Mouse (Mus musculus) erythroblast, embryonic 14.5 days (primary cell): ENCODE measurements at regions not wholly inside any gene's neighbourhood (a gene's known extent, or its start where the extent isn't known, plus 50 kb on each side); places are given as distances from the start of the nearest gene placed in this dataset.

Experiments used
- H3K27me3 ChIP-seq: 2 replicates; pipeline ENCODE4 v1.6.1; 2012; ENCODE audit warnings: inconsistent platforms; ENCODE audit not compliant: control insufficient read depth
- H3K36me3 ChIP-seq: 2 replicates; pipeline ENCODE4 v1.6.1; 2012; ENCODE audit warnings: mild to moderate bottlenecking, inconsistent platforms; ENCODE audit not compliant: control insufficient read depth
- H3K4me1 ChIP-seq: 2 replicates; pipeline ENCODE4 v1.6.1; 2012; ENCODE audit warnings: inconsistent platforms; ENCODE audit not compliant: control insufficient read depth
- H3K4me3 ChIP-seq: replicated peaks from 2 replicates; pipeline ENCODE3; 2012; ENCODE audit warnings: moderate library complexity, mild to moderate bottlenecking, inconsistent platforms
- H3K9me3 ChIP-seq: 2 replicates; pipeline ENCODE4 v1.6.1; 2012; ENCODE audit warnings: low read length, inconsistent platforms, mixed read lengths; ENCODE audit not compliant: control insufficient read depth
- GATA1 ChIP-seq: IDR thresholded peaks from 2 replicates; pipeline ENCODE4 v1.6.1; 2012; ENCODE audit warnings: low read length, inconsistent platforms, mixed read lengths
- TAL1 ChIP-seq: IDR thresholded peaks from 3 replicates; pipeline ENCODE4 v1.6.1; 2012; ENCODE audit warnings: low read length, inconsistent platforms, mixed read lengths

GRCm38 (mm10) chr10:84060492-84061218 is 338.0 kb downstream of the 1500009L16Rik start:
- H3K4me1 ChIP-seq, result no peaks in the 10 kb centered on the region
- TF ChIP-seq GATA1 (no peak), TAL1 (no peak)
- no peaks in the 10 kb centered on the region for H3K36me3 ChIP-seq
- H3K27me3 ChIP-seq, result no peaks in the 10 kb centered on the region
- H3K4me3 ChIP-seq, result no peak overlapping the region
- no peaks in the 10 kb centered on the region for H3K9me3 ChIP-seq

DNA sequence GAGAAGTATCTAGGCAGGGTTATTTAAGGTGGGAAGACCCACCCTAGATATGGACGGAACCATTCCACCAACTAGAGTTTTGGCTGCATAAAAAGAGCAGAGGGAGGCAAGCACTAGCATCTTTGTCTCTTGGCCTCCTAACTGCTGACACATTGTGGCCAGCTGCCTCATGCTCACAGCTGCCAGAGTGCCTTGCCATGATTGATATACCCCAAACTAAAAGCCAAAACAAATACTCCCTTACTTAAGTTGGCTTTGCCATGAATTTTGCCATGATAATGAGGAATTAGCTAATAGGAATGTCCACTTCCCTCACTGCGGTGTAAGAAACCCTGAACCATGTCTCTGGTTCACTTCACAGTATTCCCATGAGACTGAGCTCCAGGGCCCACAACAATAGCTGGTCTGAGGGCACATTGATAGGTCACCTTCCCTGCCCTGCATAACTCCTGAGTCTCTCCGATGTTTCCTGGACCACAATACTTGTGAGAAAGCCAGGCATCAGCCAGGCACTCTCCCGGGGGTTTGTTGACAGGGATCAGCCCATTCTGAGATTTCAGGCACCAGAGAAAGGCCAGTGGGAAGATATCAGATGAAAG is 344.5 kb downstream of the 1500009L16Rik start:
- TF ChIP-seq GATA1 (no peak), TAL1 (no peak)
- Histone ChIP-seq H3K9me3 (0 out of 2 replicates have a peak, but pooled peaks cover 3% of the 10 kb centered on the region), H3K4me1 (no peaks in the 10 kb centered on the region), H3K4me3 (no peak overlapping the region), H3K27me3 (no peaks in the 10 kb centered on the region), H3K36me3 (no peaks in the 10 kb centered on the region)

- no peaks in the 10 kb centered on the region for H3K27me3 ChIP-seq
- H3K4me3 ChIP-seq, result no peak overlapping the region
- H3K4me1 ChIP-seq, result no peaks in the 10 kb centered on the region
- H3K9me3 ChIP-seq, result 0 out of 2 replicates have a peak, but pooled peaks cover 3% of the 10 kb centered on the region
- TF ChIP-seq TAL1 (no peak), GATA1 (no peak)
- no peaks in the 10 kb centered on the region for H3K36me3 ChIP-seq
Observed at GRCm38 (mm10) chr10:84069806-84070205, 347.1 kb downstream of the 1500009L16Rik start.

DNA sequence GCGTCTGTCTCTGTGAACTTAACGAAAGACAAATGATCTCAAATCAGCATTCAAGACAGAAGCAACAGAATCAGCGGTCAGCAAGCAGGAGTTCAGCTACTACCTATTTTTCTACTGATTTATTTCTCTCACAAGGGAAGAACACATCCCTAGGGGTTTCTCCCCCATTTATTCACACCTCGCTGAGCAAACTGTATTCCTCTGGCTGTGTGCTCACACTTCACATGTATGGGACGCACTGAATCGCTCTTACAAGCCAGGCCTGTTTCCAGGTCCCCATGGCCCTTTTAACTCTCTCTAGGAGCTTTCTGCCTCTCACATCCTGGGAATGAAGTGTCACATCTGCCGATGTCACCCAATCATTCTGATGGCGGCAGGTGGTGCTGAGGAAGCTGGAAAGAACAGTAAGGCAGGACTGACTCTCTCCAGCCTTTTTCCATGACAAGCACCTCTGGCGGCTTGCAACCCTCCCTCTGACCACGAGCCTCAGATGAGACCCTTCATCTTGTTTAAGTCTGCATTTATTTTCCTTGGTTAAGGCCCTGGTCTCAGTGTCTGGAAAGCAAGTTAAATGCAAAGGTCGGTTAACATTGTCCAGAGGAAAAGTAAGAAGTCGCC is 350.3 kb downstream of the 1500009L16Rik start:
- no peaks in the 10 kb centered on the region for H3K27me3 ChIP-seq
- TF ChIP-seq TAL1, result no peak
- TF ChIP-seq GATA1, result no peak
- no peak overlapping the region for H3K4me3 ChIP-seq
- H3K4me1 ChIP-seq, result no peaks in the 10 kb centered on the region
- peaks cover 10% of the 10 kb centered on the region for H3K9me3 ChIP-seq
- H3K36me3 ChIP-seq, result no peaks in the 10 kb centered on the region

GRCm38 (mm10) chr10:84075581-84075980 is 352.9 kb downstream of the 1500009L16Rik start:
- Histone ChIP-seq H3K4me3 (no peak overlapping the region), H3K4me1 (no peaks in the 10 kb centered on the region), H3K36me3 (no peaks in the 10 kb centered on the region), H3K9me3 (peaks cover 7% of the 10 kb centered on the region), H3K27me3 (no peaks in the 10 kb centered on the region)
- TF ChIP-seq GATA1 (no peak), TAL1 (no peak)

GRCm38 (mm10) chr10:84080236-84080635 is 357.6 kb downstream of the 1500009L16Rik start:
- Histone ChIP-seq H3K4me1 (no peaks in the 10 kb centered on the region), H3K36me3 (no peaks in the 10 kb centered on the region), H3K27me3 (no peaks in the 10 kb centered on the region), H3K9me3 (peaks cover 7% of the 10 kb centered on the region), H3K4me3 (no peak overlapping the region)
- no peak for TF ChIP-seq TAL1
- TF ChIP-seq GATA1, result no peak

GRCm38 (mm10) chr10:84081673-84082072 is 358.7 kb downstream of the Nuak1 start:
- Histone ChIP-seq H3K9me3 (peaks cover 7% of the 10 kb centered on the region), H3K36me3 (no peaks in the 10 kb centered on the region), H3K27me3 (no peaks in the 10 kb centered on the region), H3K4me1 (no peaks in the 10 kb centered on the region), H3K4me3 (no peak overlapping the region)
- TF ChIP-seq TAL1 (no peak), GATA1 (no peak)

DNA sequence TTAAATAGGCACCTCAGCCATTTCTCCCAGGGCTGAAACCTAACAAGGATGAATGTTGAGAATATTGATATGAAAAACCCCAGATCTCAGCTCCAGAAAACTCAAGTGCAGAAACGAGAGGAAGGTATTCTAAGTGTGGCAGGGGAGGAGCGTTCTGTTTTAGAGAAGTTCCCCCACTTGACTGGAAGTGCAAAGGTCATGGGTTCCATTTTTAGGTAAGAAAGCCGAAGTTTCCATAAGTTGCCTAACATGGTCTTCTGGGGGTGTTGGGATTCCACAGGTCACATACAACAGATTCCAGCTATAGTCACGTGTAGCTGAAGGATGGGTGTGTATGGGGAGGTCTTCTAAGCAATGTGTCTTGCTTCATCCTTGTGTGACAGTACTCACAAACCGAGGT is 352.9 kb downstream of the Nuak1 start:
- no peaks in the 10 kb centered on the region; the same call in 1 of the 2 replicates for H3K9me3 ChIP-seq
- no peak overlapping the region for H3K4me3 ChIP-seq
- no peaks in the 10 kb centered on the region for H3K27me3 ChIP-seq
- no peak for TF ChIP-seq GATA1
- no peak for TF ChIP-seq TAL1
- no peaks in the 10 kb centered on the region for H3K36me3 ChIP-seq
- no peaks in the 10 kb centered on the region for H3K4me1 ChIP-seq

DNA sequence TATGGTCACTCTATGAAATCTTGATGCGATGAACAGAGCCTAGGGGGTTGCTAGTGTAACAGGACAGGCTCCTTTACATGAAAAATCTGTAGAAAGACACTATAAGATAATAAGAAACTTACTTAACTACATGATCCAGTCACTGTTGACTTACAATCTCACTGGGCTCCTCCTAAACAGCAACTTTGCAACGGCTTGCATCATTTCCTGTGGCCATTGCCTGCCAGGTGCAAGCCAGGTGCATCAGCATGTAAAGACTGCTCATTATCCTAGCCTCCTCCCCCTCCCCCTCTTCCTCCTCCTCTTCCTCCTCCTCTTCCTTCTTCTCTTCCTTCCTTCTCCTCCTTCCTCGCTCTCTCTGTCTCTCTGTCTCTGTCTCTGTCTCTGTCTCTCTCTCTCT is 352.5 kb downstream of the Nuak1 start:
- TF ChIP-seq GATA1 (no peak), TAL1 (no peak)
- no peaks in the 10 kb centered on the region for H3K27me3 ChIP-seq
- H3K36me3 ChIP-seq, result no peaks in the 10 kb centered on the region
- H3K4me3 ChIP-seq, result no peak overlapping the region
- peaks cover 1% of the 10 kb centered on the region for H3K9me3 ChIP-seq
- H3K4me1 ChIP-seq, result no peaks in the 10 kb centered on the region
